Mouse (Mus musculus): ENCODE measurements at regions not wholly inside any gene's neighbourhood (a gene's known extent, or its start where the extent isn't known, plus 50 kb on each side); places are given as distances from the start of the nearest gene placed in this dataset.

GRCm38 (mm10) chr2:64860113-64860512 is 164.7 kb downstream of the Grb14 start:
- DNase-seq (ENCODE audit: low spot score in 2 of 2), result no peak

GRCm38 (mm10) chr2:64853918-64854317 is 170.9 kb downstream of the Grb14 start:
- peak; percentile 86 to 91 for DNase-seq (ENCODE audit: low spot score in 2 of 2)

- DNase-seq (ENCODE audit: low spot score in 2 of 2), result no peak
These were observed 171.9 kb downstream of the Grb14 start for GRCm38 (mm10) chr2:64852913-64853312.

- no peak for DNase-seq (ENCODE audit: low spot score in 2 of 2)
These were observed 173.7 kb downstream of the Grb14 start for GRCm38 (mm10) chr2:64851096-64851495.

- DNase-seq (ENCODE audit: low spot score in 2 of 2), result no peak
These were observed 174.1 kb downstream of the Grb14 start for GRCm38 (mm10) chr2:64850656-64851055.

GRCm38 (mm10) chr2:64824494-64824893 is 200.3 kb downstream of the Grb14 start:
- no peak for DNase-seq (ENCODE audit: low spot score in 2 of 2)

GRCm38 (mm10) chr2:64823905-64824304 is 200.9 kb downstream of the Grb14 start:
- DNase-seq (ENCODE audit: low spot score in 2 of 2), result no peak

GRCm38 (mm10) chr2:64823074-64823473 is 201.7 kb downstream of the Grb14 start:
- no peak for DNase-seq (ENCODE audit: low spot score in 2 of 2)

GRCm38 (mm10) chr2:64818159-64818558 is 206.6 kb downstream of the Grb14 start:
- no peak for DNase-seq (ENCODE audit: low spot score in 2 of 2)

All from left cerebral cortex, adult 18-20 months (tissue).